Mouse (Mus musculus) brain, embryonic 14.5 days (tissue): ENCODE results near the gene Traip. TPM values are rescaled to one million over a fixed set of nuclear protein-coding genes. Genes with fewer than 3 reads are reported as not detected.

Source experiments
- DNase-seq: peaks from one replicate; pipeline ENCODE4 v3.0.0-alpha.2; 2011; ENCODE audit warnings: low read depth
- CTCF ChIP-seq: fragments of 200-500 bp; IDR thresholded peaks from 2 replicates; pipeline ENCODE4 v1.5.1; 2012; ENCODE audit warnings: inconsistent platforms, mild to moderate bottlenecking, moderate library complexity, borderline replicate concordance; ENCODE audit not compliant: insufficient read depth, insufficient read length; ENCODE audit errors: extremely low read depth
- POLR2A ChIP-seq: fragments of 200-500 bp; IDR thresholded peaks from 2 replicates; pipeline ENCODE4 v1.6.1; 2012; ENCODE audit warnings: mild to moderate bottlenecking, inconsistent platforms, borderline replicate concordance; ENCODE audit not compliant: poor library complexity, insufficient read depth, insufficient read length, severe bottlenecking; ENCODE audit errors: extremely low read depth
- polyA plus RNA-seq: library from polyadenylated mRNA; depleted of rRNA; stranded (reverse); fragments of >200 nt; gene quantifications from 2 replicates; pipeline ENCODE4 v1.2.3, GENCODE M21; 2012

Traip gene
- polyA plus RNA-seq, 1 experiment = 7.8 TPM

DNA sequence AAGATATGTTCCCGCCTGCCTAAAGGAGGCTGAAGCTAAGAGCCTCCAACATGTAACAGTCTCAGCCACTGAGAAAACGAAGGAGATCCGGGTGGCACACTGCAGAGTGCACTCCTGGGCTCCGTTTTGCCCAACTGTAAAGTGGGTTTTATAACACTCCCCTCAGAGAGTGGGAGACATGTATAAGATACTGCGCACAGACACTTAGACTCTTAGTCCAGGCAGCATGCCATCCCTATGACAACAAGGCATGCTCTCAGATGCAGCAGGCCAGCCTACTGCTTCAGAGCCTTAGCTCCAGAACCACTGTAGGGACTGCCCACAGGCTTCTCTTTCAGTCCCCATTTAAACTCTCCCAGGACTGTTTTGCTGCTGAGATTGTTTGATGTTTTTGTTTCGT lies 31.1 kb upstream of the Traip start:
- no peak for DNase-seq
- no peak for TF ChIP-seq POLR2A

DNA sequence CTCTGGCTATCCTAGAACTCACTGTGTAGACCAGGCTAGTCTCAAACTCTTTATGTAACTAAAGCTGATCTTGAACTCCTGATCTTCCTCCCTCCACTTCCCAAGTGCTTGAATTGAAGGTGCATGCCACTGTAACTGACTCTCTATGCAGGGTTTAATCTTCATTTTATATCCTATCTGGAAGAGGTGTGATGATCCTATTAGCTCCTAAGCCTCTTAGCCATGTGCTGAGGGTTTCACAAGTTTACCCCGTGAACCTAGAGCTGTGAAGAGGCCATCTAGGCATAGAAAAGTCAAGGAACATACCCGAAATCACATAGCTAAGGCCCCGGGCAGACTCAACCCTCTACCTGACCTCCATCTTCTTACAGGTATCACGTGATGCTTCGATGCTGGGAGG lies 30.5 kb upstream of the Traip start:
- no peak for DNase-seq
- no peak for TF ChIP-seq CTCF
- no peak for TF ChIP-seq POLR2A

DNA sequence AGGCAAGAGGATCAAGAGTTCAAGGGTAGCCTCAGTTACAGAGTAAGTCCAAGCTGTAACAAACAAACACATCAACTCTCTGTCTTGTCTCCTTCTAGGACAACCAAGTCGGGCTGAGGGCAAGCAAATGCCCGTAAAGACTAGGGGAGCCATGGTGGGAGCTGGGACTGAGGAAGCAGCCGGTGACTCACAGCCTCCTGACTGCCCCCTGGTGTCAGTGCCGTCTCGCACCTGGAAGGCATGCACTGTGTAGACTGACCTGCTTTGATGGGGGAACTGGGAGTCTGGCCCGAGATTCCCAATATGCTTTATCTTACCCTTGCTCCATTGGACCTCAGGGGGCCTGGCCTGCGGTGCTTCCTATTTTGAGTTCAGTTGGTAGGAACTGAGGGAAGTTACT lies 26.9 kb upstream of the Traip start:
- TF ChIP-seq CTCF = peak; percentile 42; the same call in 1 of the 2 replicates
- no peak for TF ChIP-seq POLR2A
- DNase-seq = no peak

DNA sequence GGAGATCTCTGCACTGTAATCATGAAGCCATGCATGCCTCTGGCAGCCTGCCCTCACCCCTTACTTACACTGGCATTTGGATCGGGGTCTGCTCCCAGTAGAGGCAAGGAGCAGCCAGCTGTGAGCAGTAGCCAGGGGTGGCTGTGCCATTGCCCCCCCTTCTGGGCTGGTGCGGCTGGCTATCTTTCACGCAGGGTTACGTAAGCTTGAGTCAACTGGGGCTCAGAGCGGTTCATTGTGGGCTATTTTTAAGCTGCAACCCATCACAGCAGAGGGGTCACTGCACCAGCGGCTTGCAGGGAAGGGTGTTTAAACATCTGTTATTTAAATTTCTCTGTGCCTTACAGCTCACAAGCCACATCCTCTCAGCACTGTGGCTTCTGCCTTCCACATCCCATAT lies 26.0 kb upstream of the Traip start:
- TF ChIP-seq CTCF (no peak), POLR2A (no peak)

DNA sequence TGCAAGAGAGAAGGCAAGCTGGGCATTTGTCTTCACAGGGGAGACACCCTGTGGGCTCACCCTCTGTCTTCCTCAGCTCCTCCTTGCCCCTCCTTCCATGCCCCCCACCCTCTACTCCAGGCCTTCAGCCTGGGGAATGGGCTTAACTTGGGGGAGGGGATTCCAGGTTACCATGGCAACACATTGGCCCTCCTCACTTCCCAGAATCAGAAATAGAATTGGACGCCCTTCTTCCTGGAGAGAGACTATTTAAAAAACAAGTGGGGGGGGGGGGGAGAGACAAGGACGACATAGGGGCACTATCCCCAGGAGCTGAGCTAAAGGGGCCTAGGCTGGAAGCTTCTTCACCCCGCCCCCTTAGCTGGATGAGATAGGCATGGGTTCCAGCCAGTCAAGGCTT lies 24.7 kb upstream of the Traip start:
- peak; percentile 37 for DNase-seq
- TF ChIP-seq POLR2A (no peak), CTCF (no peak)

More for the DNA sequence above, 26.0 kb upstream of the Traip start:
- no peak for DNase-seq

DNA sequence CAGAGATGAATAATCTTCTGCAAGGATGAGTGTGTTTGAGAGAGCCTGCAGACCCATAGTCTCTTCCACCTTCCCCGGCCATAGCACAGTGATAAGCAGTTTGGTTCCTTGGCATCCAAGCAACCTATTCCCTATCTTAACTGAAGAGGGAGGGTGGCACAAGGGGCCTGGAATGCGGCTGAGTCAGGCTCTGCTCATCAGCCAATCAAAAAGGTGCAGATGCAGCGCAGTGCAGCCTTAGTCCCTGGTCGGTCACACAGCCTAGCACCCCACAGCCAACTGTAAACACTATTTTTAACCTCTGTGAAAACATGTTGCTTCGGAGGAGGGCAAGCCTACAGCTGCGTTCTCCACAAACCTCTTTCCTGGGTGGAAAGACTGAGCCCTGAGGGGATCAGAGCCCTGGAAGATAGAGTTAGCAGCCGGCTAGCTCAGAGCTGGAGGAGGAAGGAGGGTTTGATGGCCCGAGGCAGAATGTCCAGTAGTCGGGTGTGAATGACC lies 23.0 kb upstream of the Traip start:
- no peak for DNase-seq
- no peak for TF ChIP-seq CTCF
- TF ChIP-seq POLR2A = no peak

DNA sequence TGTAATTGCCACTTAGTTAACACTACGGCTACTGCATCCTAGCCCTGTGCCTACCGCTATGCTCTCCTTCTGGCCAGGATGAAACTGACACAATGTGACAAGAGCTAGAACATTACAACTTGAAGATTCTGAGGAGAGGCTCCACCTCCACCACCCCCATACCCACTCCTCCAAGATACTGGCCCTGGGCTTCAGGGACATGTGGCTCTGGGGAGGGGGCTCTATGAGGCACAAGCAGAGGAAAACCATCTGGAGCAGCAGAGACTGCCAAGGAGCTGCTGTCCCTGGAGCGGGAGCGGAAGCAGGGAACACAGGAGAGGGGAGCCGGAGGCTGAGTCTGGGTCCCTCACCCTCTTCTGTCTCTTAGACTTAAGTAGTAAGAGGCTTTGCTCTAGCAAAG lies 22.2 kb upstream of the Traip start:
- DNase-seq = peak; percentile 58
- TF ChIP-seq POLR2A (no peak), CTCF (no peak)

DNA sequence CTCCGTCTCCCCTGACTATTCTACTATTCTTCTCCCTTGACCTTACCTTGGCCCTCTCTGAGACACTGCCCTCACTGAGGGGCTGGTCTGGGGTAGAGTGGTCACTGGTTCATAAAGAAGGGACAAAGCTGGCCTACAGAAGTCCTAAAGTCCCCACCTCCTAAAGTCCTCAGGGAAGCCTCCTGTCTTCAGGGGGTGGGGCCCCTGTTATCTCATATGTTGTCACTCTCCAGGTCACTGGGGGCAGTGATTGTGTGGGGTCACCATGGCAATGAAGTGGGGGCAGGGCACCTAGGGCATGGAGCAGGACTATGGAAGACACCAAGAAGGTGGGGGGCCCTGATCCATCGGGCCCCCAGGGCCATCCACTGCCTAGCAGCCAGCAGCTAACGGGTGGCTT lies 21.8 kb upstream of the Traip start, which contains the start of gene Actl11:
Actl11 (plus strand) TSS at position 301 of the 400 bp plus-strand sequence.
- DNase-seq = no peak
- TF ChIP-seq POLR2A (no peak), CTCF (no peak)

DNA sequence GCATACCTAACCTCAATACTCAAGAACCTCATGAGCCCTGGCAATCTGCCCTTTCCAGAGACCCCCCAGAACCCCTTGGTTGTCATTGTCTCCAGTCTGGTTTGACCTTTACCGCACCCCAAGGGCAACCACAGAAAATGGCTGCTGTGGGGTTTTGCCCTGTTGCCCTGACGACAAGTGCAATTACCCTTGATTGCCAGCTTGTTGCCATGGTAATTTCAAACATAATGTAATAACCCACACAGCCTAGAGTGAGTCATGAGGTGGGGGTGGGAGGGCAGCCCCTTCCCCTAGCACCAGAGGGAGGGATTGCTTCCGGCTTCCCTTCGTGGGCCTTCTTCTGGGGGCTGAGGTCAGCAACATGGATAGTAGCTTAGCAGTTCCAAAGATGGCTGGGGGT lies 17.7 kb upstream of the Traip start:
- TF ChIP-seq CTCF (no peak), POLR2A (no peak)
- peak; percentile 35 for DNase-seq

DNA sequence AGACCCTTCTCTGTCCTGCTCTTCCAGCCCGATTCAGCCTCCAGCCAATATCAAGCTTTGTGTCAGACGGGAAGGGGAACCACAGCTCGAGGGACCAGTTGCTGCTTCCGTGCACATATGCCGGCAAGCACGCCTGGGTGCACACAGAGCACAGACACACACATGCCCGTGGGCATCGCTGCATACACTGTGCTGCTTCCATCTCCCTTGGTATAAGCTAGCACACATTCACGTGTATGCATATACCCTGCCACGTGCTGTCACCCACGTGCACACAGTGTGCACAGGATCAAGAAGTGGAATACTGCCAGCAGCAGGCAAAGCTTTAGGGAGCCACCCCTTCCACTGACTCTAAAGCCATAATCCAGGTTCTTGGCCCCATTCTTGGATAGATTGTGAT lies 15.8 kb upstream of the Traip start:
- DNase-seq = no peak
- TF ChIP-seq CTCF (no peak), POLR2A (no peak)

DNA sequence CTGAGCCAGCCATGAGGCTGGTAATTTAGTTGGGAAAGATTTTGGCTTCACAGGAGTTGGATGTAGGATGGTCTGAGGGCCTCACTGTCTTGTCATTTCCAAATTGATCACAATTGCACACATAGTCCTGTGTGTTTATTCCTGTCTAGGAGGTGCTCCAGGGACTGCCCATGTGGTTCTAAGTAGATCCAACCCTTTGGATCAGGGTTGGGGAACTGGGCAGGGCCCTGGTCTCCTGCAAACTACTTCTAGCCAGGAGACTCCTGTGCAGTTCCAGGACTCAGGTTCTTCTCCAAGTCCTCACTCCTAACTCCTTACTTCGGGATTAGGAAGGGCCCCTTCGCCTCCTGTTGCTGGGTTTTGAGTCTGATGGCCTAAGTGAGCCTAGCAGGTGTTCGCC lies 14.6 kb upstream of the Traip start, which contains the start of gene Camkv:
Camkv (plus strand) TSS at position 301 of the 400 bp plus-strand sequence.
- TF ChIP-seq POLR2A (no peak), CTCF (no peak)
- no peak for DNase-seq

DNA sequence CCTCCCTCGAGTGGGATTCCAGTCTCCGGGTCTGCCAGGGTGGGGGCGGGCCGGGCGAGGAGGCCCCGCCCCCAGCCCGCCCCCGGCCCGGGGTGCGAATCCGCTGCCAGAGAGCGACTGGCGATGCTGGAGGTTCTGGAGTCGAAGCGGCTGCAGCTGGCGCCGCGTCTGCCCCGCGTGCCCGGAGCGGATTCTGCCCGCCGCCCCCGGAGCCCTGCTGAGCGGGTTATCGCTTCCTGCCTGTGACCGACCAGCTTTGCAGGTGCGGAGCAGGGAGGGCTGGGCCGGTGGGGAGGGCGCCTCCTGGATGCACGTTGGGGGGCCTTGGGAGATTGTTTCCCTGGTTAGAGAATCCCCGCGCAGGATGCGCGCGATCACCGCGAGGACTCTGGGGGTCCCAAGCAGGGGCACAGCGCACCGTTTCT lies 14.1 kb upstream of the Traip start:
- peak; percentile 54 for DNase-seq
- no peak for TF ChIP-seq CTCF
- TF ChIP-seq POLR2A = no peak

DNA sequence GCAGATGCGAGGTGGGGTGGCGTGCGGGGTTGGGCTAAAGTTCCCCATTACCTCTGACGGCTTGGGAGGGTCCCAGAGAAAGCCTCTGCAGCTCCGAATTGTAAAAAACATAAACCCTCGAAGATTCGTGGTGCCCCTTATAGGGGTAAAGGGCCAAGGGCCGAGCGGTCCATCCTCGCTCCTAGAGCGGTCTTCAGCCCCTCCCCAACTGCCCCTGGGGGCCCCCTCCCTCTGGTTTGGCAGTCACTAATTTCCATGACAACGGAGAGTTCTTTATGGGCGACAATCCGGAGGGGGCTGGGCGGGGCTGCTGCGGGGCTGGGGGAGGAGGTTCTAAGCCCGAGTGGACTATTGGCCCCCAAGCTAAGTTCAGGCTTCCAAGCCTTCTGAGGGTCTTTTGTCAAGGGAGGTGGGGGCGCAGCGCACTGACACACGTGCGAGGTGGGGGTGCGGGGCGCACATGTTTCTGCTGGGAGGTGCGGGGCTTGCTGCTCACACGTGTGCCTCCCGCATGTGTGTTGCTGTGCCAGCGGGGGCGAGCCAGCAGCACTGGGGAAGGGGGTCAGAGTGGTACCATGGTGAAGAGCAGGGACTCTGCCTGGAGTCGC lies 13.6 kb upstream of the Traip start:
- no peak for TF ChIP-seq POLR2A
- no peak for TF ChIP-seq CTCF
- DNase-seq = peak; percentile 44
